Mouse (Mus musculus): ENCODE data around the gene Vstm4.

Vstm4 gene

GRCm38 (mm10) chr14:32947512-32947911, 91.0 kb downstream of the Vstm4 start:
- peak; percentile 41 to 62 for DNase-seq (ENCODE audit: low spot score in 2 of 2)

GRCm38 (mm10) chr14:32950312-32951301, 94.1 kb downstream of the Vstm4 start:
- no peak for DNase-seq (ENCODE audit: low spot score in 2 of 2)

GRCm38 (mm10) chr14:32956486-32956885, 99.9 kb downstream of the Vstm4 start:
- no peak for DNase-seq (ENCODE audit: low spot score in 2 of 2)

- no peak for DNase-seq (ENCODE audit: low spot score in 2 of 2)
These were observed 102.1 kb downstream of the Vstm4 start for GRCm38 (mm10) chr14:32958671-32959070.

GRCm38 (mm10) chr14:32960481-32960880, 103.9 kb downstream of the Vstm4 start:
- peak; percentile 26 to 49 for DNase-seq (ENCODE audit: low spot score in 2 of 2)

- no peak for DNase-seq (ENCODE audit: low spot score in 2 of 2)
These were observed 108.2 kb downstream of the Vstm4 start for GRCm38 (mm10) chr14:32964742-32965141.

- no peak for DNase-seq (ENCODE audit: low spot score in 2 of 2)
These were observed 114.1 kb downstream of the Vstm4 start for GRCm38 (mm10) chr14:32970700-32971099.

GRCm38 (mm10) chr14:32984176-32984738, 127.7 kb downstream of the Vstm4 start:
- DNase-seq (ENCODE audit: low spot score in 2 of 2) = no peak

- no peak for DNase-seq (ENCODE audit: low spot score in 2 of 2)
These were observed 130.1 kb downstream of the Vstm4 start for GRCm38 (mm10) chr14:32986659-32987058.

All from right cerebral cortex, postnatal 36 days (tissue).